Mouse (Mus musculus): ENCODE results near the gene Clec12a.

DNA sequence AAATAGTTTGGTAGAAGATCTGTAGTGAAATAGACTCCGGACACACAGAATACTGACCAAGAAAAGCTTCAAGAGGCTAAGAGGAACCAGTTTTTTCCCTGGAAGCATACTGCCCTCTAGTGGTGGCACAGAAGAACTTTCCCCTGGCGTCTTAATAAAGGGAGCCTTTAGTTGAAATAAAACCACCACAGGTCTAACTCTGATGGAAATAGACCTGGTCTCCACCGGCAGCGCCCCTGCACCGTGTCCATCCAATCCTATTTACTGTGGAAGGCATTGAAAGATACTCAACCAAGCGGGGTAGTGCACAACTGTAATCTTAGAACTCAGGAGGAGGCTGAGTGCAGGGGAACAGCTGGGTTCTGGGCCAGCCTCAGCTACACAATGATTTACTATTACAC is 23.5 kb downstream of the Clec12a start:
- peak; percentile 50; the same call in 1 of the 2 replicates for TF ChIP-seq CTCF (IDR thresholded peaks at IDR 0.05; ENCODE audit: extremely low read depth, insufficient read length, insufficient replicate concordance, low read depth, low read length)
- no peak for TF ChIP-seq POLR2A (IDR thresholded peaks at IDR 0.05; ENCODE audit: low read depth, low read length)

Measured in small intestine, adult 2 months (tissue).